Mouse (Mus musculus) embryo, embryonic 10 days (tissue): Measurements from ENCODE around the gene Fut2.
"Not testable (repeated sequence)": the region's sequence is repeated elsewhere in the genome, so short reads cannot be mapped to it uniquely, and the experiment has no call there.

Experiments
- DNase-seq: peaks from one replicate; pipeline ENCODE4 v3.0.0-alpha.2; 2015; ENCODE audit warnings: low spot score

Fut2 gene

DNA sequence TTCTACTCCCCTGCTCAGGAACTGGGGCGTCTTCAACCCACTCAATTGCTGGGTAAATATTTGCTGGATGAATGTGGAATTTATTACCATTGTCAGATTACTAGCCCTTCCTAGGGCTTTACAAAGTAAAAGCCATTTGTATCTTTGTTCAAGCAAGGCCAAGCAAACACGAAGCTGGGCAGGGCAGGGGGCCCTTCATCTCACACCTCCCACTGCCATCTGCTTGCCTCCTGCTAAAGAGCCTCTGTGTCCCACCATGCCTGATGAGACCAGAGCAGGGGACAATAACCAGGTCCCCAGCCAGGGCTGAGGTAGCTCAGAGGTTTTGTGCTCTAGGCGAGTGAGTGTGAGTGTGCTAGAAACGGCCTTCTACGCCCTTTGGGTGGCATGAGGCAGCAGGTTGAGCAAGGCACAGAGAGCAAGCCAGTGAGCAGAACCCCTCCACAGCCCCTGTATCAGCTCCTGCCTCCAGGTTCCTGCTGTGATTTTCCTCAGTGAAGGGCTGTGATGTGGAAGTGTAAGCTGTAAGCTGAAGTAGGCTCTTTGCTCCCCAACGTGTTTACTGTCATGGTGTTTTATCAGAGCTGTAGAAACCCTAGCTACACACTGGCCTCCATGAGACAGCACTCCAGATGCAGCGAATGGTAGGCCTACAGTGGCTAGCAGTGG is 11.6 kb upstream of the Fut2 start:
- no peak for DNase-seq

DNA sequence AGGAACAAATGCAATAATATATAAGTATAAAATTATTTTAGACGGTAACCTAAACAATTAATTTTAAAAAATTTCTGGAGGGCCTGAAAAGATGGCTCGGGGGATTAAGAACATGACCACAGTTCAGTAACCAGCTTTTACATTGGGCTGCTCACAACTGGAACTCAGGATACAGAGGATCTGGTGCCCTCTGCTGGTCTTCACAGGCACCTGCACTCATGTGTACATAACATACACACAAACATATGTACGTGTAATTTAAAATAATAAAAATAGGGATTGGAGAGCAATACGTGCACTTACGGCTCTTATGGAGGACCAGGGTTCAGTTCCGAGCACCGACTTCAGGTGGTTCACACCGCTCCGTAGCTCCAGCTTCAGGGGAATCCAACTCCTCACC is 2.7 kb upstream of the Fut2 start:
- no peak for DNase-seq

DNA sequence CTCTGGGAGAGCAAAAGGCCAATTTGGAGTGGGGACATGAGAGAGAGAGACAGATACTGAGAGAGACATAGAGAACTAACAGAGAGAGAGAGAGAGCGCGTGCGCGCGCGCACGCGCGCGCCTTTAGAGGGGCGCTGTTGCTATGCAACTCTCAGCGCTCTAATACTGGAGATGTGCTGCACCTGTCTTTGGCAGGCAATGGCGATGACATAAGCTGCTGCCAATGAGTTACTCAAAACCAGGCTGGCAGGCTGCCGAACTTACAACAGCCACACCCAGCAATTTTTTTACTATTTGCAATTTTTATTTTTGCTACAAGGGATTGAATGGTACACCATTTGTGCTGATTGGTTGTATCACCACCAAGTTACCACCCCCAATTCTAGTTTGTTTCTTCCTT is 1.6 kb upstream of the Fut2 start:
- DNase-seq: no peak

GRCm38 (mm10) chr7:45665303-45666138 is 673 bp downstream of the Fut2 start:
- DNase-seq: peak; percentile 45

DNA sequence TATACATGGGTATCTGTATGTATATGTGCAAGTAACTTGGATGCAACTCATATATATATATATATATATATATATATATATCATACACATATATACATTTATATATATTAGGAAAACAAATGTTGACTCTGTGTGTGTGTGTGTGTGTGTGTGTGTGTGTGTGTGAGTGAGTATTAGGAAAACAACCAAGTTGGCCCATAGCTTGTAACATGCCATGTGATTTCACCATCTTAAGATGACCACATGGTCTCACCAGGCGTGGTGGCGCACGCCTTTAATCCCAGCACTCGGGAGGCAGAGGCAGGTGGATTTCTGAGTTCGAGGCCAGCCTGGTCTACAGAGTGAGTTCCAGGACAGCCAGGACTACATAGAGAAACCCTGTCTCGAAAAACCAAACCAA is 4.5 kb downstream of the Fut2 start:
- not testable (repeated sequence) for DNase-seq

DNA sequence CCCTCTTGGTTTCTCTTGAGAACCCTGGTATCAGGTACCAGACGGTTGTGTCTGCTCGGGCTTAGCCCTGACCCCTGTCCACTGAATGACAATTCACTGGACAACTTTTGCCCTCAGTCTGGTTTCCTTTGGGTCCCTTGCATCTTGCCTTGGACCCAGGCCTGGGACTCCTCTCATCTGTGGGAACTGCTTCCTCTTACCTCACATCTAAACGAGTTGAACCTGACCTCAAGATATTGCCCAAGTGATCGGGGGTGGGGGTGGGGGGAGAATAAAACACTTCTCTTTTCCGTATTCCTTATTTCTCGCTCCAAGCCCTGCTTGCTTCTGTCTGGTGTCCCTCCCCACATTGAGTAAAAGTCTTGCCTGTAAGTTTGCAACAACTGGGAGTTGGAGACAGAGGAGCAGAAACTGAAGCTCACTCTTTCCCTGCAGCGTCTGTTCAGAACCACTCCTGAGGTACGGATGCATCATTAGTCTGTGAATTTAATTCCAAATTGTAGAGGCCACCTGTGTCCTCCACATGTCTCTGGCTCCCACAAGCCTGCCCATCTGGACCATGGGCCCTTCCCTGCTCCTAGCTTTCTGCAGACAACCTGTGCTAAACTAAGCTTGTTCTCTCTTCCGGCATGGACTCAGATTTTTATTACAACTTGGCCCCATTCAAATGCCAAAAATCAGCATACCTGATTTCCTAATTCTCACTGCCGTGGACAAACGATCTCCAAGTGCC is 5.3 kb downstream of the Fut2 start:
- no peak for DNase-seq

- peak; percentile 39 for DNase-seq
These were observed 11.7 kb downstream of the Fut2 start for GRCm38 (mm10) chr7:45654424-45655047.

- not testable (repeated sequence) for DNase-seq
These were observed 15.7 kb downstream of the Fut2 start for GRCm38 (mm10) chr7:45650484-45650883.

DNA sequence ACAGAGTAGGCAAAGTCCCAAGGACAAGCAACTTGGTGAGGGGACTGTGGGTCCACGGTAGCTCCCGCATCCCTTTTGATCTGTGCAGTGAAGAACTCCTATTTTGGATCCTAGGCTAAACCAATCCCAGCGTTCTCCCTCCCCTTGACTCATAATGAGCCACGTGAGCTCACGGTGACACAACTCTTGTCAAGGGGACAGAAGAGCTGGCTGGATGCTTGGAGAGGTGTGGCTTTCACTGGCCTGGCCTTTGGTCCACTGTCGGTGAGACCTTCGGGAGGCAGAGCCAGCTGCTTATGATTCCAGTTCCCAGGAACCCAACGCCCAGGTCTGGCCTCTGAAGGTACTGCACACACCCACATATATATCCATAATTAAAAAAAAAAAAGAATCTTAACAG is 16.8 kb downstream of the Fut2 start:
- no peak for DNase-seq

DNA sequence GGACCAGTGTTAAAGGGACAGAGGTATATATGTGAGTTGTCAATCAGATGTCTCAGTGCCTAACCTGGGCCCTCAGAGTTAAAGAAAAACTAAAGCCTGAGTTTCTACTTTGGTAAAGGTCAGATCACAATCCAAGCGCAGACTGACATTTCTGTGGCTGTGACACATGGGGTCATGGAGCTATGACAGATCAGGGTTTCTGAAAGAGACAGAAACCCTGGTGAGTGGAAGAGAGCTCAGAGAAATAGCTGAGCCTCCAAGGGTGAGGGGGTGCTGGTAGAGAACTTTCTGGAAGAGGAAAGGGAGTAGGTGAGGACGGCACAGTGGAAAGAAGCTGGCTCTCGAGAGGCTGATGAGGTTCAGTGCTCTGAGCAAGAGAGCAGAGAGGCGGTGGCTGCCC is 19.5 kb downstream of the Fut2 start:
- no peak for DNase-seq

- DNase-seq: no peak
These were observed 20.6 kb downstream of the Fut2 start for GRCm38 (mm10) chr7:45645591-45645971.

DNA sequence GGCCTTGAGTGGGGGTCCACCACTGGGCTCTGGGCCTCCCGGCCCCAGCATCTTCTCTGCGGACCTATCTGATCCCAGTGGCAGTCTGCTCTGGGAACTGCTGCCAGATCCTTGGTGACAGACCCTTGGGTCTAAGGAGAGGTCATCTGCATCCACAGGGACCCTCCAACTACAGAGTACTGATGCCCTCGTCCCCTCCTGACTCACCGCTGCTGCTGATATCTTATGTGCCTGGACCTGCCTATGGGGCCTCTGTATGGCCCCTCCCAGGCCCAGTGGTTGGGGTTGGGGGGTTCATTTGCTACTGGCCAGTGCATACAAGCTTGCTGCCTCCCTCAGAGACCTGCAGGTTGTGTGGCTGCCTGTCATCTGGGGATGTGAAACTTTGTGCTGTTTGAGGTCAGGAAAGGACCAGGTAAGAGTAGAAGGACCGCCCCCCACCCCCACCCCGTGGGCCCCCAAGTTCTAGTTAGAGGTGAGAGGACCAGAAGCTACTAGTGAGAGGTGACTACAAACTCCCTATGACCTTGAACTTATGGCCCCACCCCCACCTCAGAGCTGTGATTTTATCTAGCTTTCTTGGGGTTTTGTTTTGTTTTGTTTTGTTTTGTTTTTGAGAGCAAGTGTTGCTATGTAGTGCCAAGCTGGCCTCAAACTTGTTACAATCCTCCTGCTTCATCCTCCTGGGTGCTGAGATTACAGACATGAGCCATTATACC is 21.2 kb downstream of the Fut2 start:
- no peak for DNase-seq

- DNase-seq: peak; percentile 66
These were observed 22.0 kb downstream of the Fut2 start for GRCm38 (mm10) chr7:45644183-45644582.

- DNase-seq: peak; percentile 99
These were observed 22.6 kb downstream of the Fut2 start for GRCm38 (mm10) chr7:45643441-45644178.

GRCm38 (mm10) chr7:45642503-45643255 is 23.5 kb downstream of the Fut2 start:
- DNase-seq: no peak

DNA sequence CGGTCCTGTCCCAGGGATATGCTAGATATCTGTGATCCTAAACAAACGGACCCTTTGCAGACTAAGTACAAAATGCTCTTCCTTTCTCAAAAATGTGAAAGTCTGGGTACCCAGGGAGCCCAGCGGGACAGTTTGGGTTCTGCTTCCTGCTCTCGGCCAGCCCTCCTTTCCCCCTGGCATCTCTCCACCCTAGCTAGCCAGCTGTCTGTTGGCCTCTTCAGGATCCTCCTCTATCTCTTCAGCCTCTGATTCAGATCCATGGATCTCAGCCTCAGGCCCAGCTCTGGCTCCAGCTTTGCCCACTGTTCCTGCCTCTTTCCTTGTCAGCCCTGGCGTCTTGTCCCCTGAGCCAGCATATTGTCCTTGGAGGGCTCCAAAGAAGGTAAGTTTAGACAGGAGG is 24.1 kb downstream of the Fut2 start:
- DNase-seq: no peak

GRCm38 (mm10) chr7:45641391-45642040 is 24.7 kb downstream of the Fut2 start:
- no peak for DNase-seq

DNA sequence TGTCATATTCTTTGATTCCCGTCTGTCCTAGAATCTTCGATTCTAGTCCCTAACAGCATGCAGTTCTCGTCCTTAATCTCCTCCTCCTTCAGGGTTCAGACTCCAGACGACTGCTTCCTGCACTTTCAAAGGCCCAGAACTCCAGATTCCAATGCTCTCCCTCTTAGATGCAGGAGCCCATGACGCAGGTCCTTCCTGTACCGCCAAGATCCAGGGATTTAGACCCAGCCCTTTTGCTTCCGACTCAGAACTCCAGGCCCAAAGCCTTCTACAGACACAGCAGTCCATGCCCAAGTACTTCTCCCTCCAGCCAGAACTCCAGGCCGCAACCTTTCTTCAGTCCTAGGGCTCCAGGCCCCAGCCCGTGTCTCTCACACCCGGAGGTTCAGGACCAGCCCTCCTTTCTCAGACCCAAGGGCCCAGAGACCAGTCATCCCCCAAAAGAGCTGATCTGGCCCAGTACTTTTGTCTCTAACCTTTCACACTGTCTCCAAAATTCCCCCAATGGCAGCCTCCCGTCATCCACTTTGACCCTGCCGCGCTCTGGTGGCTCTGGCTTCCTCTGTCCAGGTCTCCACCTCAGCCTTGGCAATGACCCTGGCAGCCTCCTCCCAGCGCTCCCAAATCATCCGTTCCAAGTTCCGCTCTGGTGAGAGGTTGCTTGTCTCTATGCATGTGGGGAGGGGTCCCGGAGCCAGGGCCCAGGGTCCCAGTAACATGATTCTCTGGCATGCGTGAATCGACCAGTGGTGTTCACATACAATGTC is 25.8 kb downstream of the Fut2 start:
- no peak for DNase-seq

GRCm38 (mm10) chr7:45639561-45640027 is 26.6 kb downstream of the Fut2 start, which contains the start of gene Mamstr:
TSS of gene Mamstr (plus strand) at chr7:45639977.
- DNase-seq: no peak
